Mouse (Mus musculus): ENCODE measurements around the gene Pamr1.

- TF ChIP-seq EP300 (IDR thresholded peaks at IDR 0.05; ENCODE audit: insufficient read depth, low read depth, low read length): no peak
- no peak for TF ChIP-seq CTCF (IDR thresholded peaks at IDR 0.05)
- no peak for TF ChIP-seq POLR2A (IDR thresholded peaks at IDR 0.05; ENCODE audit: insufficient read depth, low read depth, low read length)
Measured at GRCm38 (mm10) chr2:102543961-102544719, 5.7 kb upstream of the Pamr1 start.
